Mouse (Mus musculus): ENCODE data around the gene Sqstm1.

DNA sequence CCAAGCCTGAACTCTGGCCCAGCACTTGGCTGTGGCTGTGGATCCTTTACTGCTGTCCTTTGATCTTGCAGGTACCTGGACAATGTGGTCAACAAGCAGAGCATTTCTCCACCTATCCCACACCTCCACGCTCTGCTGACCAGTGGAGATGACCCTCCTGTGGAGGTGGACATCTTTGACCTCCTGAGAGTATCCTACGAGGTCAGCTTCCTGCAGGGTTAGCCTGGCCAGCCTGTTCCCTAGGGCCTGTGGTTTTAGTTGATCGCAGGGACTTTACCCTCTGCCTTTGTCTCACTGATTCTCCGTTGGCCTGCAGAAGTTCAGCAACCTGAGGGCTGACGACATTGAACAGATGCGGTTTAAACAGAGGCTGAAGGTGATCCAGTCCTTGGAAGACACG lies 52.3 kb downstream of the Sqstm1 start:
- TF ChIP-seq TAL1 (IDR thresholded peaks at IDR 0.05; ENCODE audit: low read length), result no peak
- no peak for TF ChIP-seq GATA1 (IDR thresholded peaks at IDR 0.05; ENCODE audit: low read length)
